Mouse (Mus musculus) spleen, embryonic (tissue): ENCODE measurements at regions not wholly inside any gene's neighbourhood (a gene's known extent, or its start where the extent isn't known, plus 50 kb on each side); places are given as distances from the start of the nearest gene placed in this dataset.
"Not testable (repeated sequence)": the region's sequence is repeated elsewhere in the genome, so short reads cannot be mapped to it uniquely, and the experiment has no call there.

ENCODE experiments used
- CTCF ChIA-PET: fragments of 350-600 bp; sonication (Branson Sonifier 250); formaldehyde crosslinking; loops from one replicate; lab custom pipeline; 2022; lab: Charles Lee

DNA sequence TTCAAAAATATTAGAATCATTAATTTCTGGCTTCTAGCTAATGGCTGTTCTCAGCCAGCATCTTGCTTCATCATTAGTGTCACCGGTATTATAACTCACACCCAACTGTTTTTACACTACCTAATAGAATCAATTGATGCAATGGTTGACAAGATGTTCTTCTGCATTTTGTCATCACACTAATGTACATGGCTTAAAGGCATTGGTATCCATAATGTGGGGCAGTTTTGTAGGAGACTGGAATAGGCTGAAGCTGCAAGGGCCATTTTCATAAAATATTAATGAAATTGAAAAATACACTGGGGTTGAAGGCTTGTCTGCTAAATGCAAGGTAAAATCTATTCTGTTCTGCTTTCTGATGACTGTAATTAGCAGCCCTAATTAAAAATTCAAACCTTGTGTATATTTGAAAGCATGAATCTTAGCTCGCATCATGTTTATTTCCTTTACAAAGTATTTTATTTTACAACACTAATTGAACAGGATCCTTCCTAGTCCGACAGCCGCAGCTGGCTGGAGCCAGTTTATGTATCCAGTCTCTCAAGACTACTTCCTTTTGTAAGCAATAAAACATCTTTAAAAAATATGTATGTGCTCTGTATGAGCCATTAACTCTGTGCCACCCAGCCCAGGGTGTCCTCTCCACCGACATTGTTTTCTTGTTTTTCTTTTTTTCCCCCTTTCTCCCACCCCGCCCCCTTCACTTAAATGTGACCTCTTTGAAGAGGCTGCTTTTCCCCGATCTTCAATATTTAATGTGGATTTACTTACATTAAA is 259.6 kb downstream of the Pou4f1 start:
- CTCF ChIA-PET: no interaction called here

DNA sequence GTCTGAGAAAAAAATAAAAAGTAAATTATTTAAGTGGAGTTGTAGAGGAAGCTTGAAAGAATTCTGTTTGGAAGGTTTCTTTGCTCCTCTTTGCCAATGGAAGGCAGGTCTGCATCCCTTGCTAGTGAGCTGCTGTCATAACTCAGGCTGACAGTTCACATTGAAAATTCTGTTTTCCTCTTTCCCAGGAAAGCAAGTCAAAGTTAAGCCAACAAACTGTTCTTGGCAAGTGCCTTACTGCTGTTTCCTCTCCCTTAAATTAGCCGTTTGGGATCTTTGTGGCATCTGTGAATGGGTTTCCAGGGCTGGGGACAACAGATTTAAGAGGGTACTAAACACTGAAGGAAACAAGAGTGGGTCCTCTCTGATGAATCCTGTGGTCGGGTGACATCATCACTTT is 261.2 kb downstream of the Pou4f1 start:
- CTCF ChIA-PET: no interaction called here

GRCm38 (mm10) chr14:104203239-104203986 is 264.4 kb downstream of the Pou4f1 start:
- CTCF ChIA-PET: no interaction called here

- CTCF ChIA-PET: no interaction called here
These were observed 274.6 kb downstream of the Pou4f1 start for GRCm38 (mm10) chr14:104193198-104193597.

DNA sequence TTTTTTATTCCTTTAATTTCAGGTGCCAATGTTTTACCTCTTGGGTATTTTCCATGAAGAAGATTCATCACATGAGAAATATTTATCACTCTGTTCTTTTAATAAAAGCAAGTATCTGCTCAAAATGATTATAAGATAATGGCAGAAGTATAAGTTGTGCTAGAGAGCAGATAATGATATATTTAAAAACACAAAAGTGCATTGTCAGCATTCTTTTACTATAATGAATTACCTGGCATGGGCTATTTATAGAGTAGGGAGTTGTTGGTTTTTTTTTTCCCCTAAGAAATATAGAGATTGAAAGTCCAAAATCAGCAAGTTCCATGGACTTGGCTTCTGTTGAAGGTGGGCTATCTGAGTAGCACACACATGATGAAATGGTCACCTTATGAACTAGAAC is 292.7 kb downstream of the Pou4f1 start:
- CTCF ChIA-PET: interaction anchor here (0.5 kb wide), 1 partner anchor 59 kb away, joined by 3 read pairs; no protein-coding TSS in a partner anchor

DNA sequence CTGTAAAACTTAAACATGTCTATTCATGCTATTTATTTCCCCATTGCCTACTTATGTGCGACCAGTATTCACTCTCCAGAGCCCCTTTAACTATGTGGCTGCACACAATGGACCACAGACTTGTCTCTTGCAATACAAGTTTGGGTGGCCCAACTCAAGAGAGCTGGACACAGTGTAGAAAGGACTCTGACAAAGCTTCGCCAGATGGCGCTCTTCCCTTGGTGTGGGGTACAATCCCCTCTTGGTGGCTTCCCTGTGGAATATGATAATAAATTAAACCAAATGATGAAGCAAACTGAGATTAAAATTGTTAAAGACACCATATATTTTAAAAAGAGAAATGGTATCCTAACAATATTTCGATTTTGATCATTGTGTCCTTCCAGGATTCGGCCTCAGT is 302.6 kb upstream of the Ednrb start:
- CTCF ChIA-PET: no interaction called here

DNA sequence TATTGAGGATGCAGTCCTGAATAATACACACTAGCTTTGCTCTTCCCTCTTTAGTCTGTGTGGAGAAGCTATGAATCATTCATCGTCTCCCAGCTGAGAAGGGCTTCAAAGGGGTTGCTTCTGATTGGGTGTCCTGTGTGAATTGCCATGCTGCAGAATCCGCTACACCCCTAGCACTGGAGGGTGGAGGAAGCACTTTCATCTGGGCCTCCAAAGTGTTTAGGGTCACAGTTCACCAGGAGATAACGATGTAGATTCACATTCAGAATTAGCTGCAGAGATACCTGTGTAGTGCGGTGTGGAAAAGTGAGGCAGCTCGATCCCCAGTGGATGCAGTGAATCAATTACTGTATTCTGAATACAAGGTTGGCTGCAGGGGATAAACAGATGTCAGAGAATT is 301.2 kb upstream of the Ednrb start:
- CTCF ChIA-PET: no interaction called here

GRCm38 (mm10) chr14:104114986-104115951 is 271.1 kb upstream of the Ednrb start:
- CTCF ChIA-PET: interaction anchor here (0.7 kb wide), 1 partner anchor 60 kb away, joined by 3 read pairs; no protein-coding TSS in a partner anchor

DNA sequence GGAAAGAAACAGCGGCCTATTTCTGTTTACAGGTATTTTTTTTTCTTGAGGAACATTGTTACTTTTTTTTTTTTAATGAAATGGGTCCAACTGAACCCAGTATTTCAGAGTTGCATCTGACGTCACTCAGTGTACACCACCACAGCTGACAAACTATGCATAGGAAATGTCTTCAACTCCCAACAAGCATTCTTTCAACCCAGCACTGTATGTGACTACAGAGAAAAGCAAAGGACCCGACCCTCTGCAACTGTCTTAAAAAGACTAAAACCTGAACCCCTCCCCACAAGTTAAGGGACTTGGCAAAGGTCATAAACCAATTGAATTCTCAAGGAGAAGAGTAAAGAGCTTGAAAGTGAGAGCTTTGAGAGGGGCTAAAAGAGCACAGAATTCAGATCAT is 270.0 kb upstream of the Ednrb start:
- CTCF ChIA-PET: no interaction called here

DNA sequence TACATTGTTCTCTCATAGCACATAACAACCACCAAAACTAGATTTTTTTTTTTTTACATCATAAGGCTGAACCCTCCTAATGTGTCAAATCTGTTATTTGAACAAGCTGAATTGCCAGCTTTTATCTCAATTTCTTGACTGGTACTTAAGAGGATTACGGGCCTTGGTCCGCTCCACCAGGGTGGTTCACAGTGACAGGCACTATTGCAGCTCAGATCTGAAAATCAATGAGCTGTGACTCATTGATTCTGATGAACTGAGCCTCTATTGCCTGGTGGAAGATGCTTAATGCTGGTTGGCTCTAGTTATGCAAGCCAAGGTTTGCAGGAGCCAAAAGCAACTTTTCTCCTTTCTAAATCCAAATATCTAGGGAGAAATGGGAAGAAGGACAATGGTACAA is 269.2 kb upstream of the Ednrb start:
- CTCF ChIA-PET: interaction anchor here (0.7 kb wide), 1 partner anchor 1643 kb away, joined by 3 read pairs; no protein-coding TSS in a partner anchor

DNA sequence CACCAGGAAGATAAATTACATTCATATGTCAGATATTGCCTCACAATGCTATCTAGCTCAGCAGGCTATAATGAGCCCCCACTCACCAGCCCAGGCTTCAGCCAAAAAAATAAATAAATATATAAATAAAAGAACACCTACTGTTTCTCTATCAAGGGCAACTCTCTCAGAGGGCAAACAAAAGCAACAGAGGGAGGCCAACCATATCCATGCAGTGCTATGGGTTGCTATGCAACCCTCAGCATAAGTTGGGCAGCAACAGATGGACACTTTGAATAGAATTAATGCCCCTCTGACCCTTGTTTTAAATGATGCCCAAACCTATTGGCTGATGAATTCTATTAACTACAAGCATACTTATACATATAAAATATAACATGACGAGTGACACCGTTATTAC is 242.2 kb upstream of the Ednrb start:
- CTCF ChIA-PET: no interaction called here

- CTCF ChIA-PET: not testable (repeated sequence)
These were observed 220.0 kb upstream of the Ednrb start for GRCm38 (mm10) chr14:104064199-104064598.

- CTCF ChIA-PET: no interaction called here
These were observed 209.5 kb upstream of the Ednrb start for GRCm38 (mm10) chr14:104053697-104054096.

DNA sequence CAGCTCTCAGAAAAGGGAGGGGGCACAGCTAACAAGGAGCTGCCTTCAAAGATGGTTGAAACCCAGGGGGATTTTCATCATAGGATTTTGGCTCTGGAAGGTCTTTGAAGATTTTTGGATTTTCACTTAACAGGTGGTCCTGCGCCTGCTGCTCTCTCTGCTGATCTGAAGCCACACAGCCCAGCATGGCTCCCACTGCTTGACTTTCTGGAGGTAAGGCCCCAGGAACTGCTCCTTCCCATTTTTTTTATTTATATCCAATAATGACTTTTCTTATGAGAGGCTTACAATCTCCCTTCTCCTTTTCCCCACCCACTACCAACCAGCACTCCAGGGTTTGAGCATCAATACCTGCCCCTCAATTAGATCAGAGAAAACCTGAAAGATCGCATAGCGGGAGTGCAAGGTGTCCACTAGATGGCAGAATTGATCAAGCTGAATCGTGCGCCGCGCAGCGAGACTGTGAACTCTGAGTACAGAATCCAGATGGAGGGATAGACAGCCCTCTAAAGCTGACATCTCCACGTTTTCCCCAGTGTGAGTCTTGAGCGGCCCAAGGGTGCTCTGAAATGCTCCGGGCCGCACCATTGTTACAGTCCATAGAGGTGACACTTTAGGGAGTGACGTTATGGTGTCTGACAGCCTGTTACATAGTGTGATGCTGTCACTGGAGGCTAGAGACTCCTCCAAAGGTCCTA is 194.6 kb upstream of the Ednrb start:
- CTCF ChIA-PET: no interaction called here

DNA sequence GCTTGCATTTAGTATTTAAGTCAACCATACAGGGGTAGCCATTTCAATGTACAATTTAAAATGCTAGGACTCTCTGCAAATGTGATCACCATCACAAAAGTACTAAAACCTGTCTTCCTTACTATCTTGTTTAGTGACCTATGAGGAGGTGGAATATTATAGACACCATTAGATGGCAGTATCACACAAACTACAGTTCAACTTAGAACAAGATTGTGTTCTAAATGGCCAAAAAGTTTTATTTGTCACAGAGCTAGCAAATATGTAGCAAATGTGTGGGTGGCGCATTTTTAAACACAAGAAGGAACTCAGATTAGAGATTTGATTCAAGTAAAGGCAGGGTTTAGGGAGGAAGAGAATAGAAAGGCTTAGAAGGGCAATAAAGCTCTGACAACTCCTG is 189.4 kb upstream of the Ednrb start:
- CTCF ChIA-PET: no interaction called here

DNA sequence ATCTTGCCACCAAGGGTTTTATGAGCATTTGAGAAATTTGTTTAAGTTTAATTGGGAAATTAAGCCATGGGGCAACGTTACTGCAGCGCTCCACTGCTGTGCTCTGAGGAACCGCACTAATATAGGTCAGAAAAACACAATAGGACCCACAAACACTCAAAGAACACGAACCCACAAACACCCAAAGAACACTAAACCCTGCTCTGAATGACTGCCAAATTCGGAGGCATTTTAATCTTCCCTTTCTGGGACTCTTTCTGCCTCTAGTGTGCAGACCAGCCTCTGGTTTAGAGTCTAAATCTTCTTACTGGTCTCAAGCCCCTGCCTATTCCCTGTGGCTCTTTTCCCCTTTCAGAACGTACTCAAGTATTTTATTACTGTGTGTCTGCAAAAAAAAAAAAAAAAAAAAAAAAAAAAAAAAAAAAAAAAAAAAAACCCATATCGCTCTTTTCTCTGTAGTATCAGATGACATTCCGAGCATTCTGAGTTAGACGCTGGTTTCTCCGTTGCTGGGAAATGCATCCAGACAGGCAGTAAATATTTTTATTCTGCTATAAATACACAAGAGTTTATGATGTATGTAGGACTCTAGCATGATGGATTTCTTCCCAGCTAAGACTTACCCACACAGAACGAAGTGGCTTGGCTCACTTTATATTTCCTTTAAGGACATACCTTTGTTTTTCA is 186.7 kb upstream of the Ednrb start:
- CTCF ChIA-PET: no interaction called here

DNA sequence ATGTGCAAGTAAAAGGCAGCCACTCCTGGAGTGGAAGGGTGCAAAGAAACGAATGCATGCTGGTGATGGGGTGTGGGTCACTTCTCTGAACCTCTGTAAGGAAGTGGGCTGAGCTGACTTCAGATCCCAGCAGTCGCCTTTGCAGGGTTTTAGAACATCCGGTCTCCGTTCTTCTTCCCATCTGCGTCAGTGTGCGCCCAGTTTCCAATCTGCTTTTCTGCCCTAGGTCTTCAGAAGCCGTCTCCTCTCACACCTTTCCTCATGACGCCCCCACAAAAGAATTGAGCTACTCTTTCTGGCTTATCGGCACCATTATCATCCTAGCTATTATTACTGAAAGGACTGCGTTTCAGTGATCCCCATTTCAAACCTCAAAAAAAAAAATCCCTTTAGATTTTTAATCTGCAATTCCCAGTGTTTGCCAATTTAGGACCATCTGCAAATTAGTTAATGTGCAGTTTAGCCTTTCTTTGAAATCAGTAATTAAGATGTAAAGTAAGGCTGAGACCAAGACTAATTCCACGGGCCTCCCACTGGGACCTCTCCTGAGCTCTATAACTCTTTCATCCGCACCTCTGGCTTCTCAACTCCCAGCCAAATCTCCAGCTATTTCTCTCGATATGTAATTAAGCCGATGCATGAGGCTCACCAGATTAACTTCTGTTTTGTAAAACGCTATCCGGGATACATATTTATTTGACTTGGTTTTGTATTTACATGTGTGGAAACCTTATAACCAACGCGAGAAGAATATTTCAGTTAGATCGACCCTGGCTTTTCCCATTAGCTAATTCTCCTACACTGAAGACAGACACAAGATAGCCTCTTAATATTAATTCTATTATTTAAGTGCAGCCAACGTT is 185.7 kb upstream of the Ednrb start:
- CTCF ChIA-PET: no interaction called here

- CTCF ChIA-PET: no interaction called here
These were observed 183.7 kb upstream of the Ednrb start for GRCm38 (mm10) chr14:104027900-104028285.

DNA sequence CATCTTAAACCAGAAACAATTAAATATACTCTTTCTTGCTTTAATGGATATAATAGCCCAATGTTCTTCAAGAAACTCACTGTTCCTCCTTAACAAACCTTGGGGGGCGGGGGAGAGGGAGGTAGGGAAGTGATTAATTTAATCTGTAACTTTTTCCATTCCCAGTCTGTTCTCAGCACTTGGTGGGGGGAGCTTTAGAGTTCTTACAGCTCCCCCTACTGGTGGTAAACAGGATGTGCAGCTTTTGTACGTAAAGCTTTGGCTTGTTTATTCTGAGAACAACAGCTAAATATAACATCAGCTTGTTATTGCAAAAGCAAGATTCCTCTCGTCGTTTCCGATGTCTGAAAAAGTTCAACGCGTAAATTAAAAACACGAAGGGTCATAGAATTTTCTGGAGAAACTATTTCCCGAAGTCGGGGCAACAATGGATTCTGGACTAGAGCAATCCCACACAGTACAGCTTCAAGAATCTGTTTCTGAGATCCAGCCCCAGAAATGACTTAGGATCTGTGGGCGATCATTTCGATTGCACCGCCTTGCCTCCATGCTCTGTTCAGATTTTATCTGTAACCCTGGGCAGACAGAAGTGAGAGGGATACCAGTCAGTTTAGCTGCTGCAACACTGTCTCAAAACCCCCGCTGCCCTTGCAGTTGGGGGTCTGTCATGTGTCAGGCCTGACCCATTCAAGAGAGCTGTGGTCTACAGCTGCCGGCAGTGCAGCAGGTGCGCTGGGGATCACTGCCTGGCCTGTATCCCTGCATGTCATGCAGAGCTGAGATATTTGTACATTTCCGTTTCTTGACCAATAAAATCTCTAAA is 183.1 kb upstream of the Ednrb start:
- CTCF ChIA-PET: no interaction called here
